Mouse (Mus musculus) bone marrow, adult 2 months (tissue): ENCODE data around the gene Snrnp48. TPM values are rescaled to one million over a fixed set of nuclear protein-coding genes. Genes with fewer than 3 reads are reported as not detected.

ENCODE experiments used
- H3K27ac ChIP-seq: fragments of 200-500 bp; 2 replicates; pipeline ENCODE4 v1.5.1; 2012; ENCODE audit warnings: low read depth, mild to moderate bottlenecking, control low read depth, inconsistent platforms, low read length; ENCODE audit not compliant: control insufficient read depth, poor library complexity, insufficient read depth
- H3K4me1 ChIP-seq: fragments of 200-500 bp; 2 replicates; pipeline ENCODE4 v1.6.1; 2011; ENCODE audit warnings: low read length; ENCODE audit not compliant: control insufficient read depth, insufficient read depth
- H3K4me3 ChIP-seq: fragments of 200-500 bp; replicated peaks from 2 replicates; pipeline ENCODE3; 2011; ENCODE audit warnings: mild to moderate bottlenecking, low read depth, low read length, control low read depth; ENCODE audit not compliant: control insufficient read depth
- CTCF ChIP-seq: fragments of 200-500 bp; IDR thresholded peaks from 2 replicates; pipeline ENCODE4 v1.5.1; 2011; ENCODE audit warnings: low read length, control low read depth; ENCODE audit not compliant: control insufficient read depth, insufficient read depth
- POLR2A ChIP-seq: fragments of 200-500 bp; IDR thresholded peaks from 2 replicates; pipeline ENCODE4 v1.6.1; 2011; ENCODE audit warnings: low read depth, mild to moderate bottlenecking, control low read depth, low read length, borderline replicate concordance; ENCODE audit not compliant: control insufficient read depth
- WGBS: fragments of 180-500 bp; shearing (Covaris S2); methylation state at CpG from one replicate; pipeline ENCODE4 v1.1.7; 2018; 5-methylcytosine and 5-hydroxymethylcytosine counted together
- polyA plus RNA-seq: library from polyadenylated mRNA; stranded (reverse); fragments of >200 nt; gene quantifications from 2 replicates; pipeline ENCODE4 v1.2.4, GENCODE M21; 2011; ENCODE audit warnings: low replicate concordance; ENCODE audit not compliant: missing spikeins, insufficient read depth, insufficient read length

Snrnp48 gene
- polyA plus RNA-seq, 1 experiment, result 65.1 TPM

GRCm38 (mm10) chr13:38234651-38235050, 29.9 kb downstream of the Snrnp48 start:
- Histone ChIP-seq H3K27ac (no peak overlapping the region), H3K4me1 (no peaks in the 10 kb centered on the region), H3K4me3 (no peak overlapping the region)
- WGBS, result 61% methylated on average over 5 of the region's 5 CpGs
- no peak for TF ChIP-seq POLR2A
- TF ChIP-seq CTCF, result no peak

DNA sequence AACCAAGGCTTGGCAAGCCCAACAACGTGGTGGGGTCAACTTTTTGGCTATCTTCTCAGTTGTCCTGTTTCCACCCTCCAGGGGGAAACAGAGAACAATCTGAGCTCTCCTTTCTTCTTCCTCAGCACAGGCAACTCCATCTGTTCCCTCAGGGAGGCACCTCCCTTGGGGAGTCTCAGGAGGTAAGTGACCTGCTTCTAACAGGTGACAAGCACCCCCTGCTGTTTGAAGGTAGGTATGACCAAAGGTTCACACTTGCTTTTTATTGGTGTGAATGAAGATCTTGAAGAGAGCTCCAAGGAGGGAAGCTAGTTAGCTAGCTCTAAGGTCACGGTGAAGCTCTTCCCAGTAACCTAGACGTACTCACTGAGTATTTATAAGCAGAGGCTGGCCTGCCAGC, 30.6 kb downstream of the Snrnp48 start:
- TF ChIP-seq POLR2A (no peak), CTCF (no peak)
- Histone ChIP-seq H3K4me3 (no peak overlapping the region), H3K27ac (no peak overlapping the region), H3K4me1 (no peaks in the 10 kb centered on the region)
- 73% methylated on average over 3 of the region's 3 CpGs for WGBS

- H3K27ac ChIP-seq, result no peak overlapping the region
- no peak overlapping the region for H3K4me3 ChIP-seq
- TF ChIP-seq CTCF (no peak), POLR2A (no peak)
- 73% methylated on average over 5 of the region's 5 CpGs for WGBS
- H3K4me1 ChIP-seq, result no peaks in the 10 kb centered on the region
Observed at GRCm38 (mm10) chr13:38248151-38248550, 43.4 kb downstream of the Snrnp48 start.

GRCm38 (mm10) chr13:38251226-38251625, 46.5 kb downstream of the Snrnp48 start:
- H3K4me3 ChIP-seq, result no peak overlapping the region
- WGBS, result 79% methylated on average over 3 of the region's 3 CpGs
- no peak overlapping the region for H3K27ac ChIP-seq
- H3K4me1 ChIP-seq, result no peaks in the 10 kb centered on the region
- TF ChIP-seq POLR2A (no peak), CTCF (no peak)

GRCm38 (mm10) chr13:38253696-38254095, 49.0 kb downstream of the Snrnp48 start:
- H3K4me1 ChIP-seq, result no peaks in the 10 kb centered on the region
- WGBS, result 87% methylated on average over 9 of the region's 9 CpGs
- H3K27ac ChIP-seq, result no peak overlapping the region
- TF ChIP-seq CTCF, result no peak
- no peak for TF ChIP-seq POLR2A
- H3K4me3 ChIP-seq, result no peak overlapping the region

GRCm38 (mm10) chr13:38258901-38259300, 54.2 kb downstream of the Snrnp48 start:
- no peaks in the 10 kb centered on the region for H3K4me1 ChIP-seq
- TF ChIP-seq CTCF, result no peak
- no peak for TF ChIP-seq POLR2A
- H3K27ac ChIP-seq, result no peak overlapping the region
- WGBS, result 67% methylated on average over 2 of the region's 2 CpGs
- no peak overlapping the region for H3K4me3 ChIP-seq

- TF ChIP-seq CTCF, result no peak
- no peak for TF ChIP-seq POLR2A
- 63% methylated on average over 8 of the region's 8 CpGs for WGBS
Observed at GRCm38 (mm10) chr13:38269055-38269692, 64.4 kb downstream of the Snrnp48 start.

DNA sequence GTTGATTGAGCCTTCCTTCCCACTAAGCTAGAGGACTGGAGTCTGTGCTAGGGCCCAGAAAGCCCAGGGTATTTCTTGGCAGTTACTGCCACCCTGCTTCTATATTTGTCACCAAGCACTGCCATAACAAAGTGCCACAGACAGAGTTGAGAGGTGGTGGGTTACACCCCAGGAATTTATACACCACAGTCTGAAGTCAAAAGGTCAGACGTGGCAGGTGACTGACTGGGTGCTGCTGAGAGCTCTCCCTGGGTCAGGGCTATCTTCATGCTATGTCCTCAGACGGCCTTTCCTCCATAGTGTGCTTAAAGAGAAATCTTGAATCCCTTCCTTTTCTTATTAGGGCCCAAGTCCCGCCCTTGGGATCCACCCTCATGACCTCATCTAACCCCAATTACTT, 67.9 kb downstream of the Snrnp48 start:
- 78% methylated on average over 3 of the region's 3 CpGs for WGBS
- Histone ChIP-seq H3K27ac (no peak overlapping the region), H3K4me3 (no peak overlapping the region), H3K4me1 (no peaks in the 10 kb centered on the region)
- TF ChIP-seq CTCF (no peak), POLR2A (no peak)

More at GRCm38 (mm10) chr13:38269055-38269692, 64.4 kb downstream of the Snrnp48 start:
- H3K4me3 ChIP-seq, result no peak overlapping the region
- no peaks in the 10 kb centered on the region for H3K4me1 ChIP-seq
- H3K27ac ChIP-seq, result no peak overlapping the region

Other genes starting within 250 kb of the Snrnp48 start
- gene Ssr1, start 210.7 kb upstream of the Snrnp48 start, polyA plus RNA-seq, result 43.0 and 56.0 TPM in 2 replicates
- gene Riok1, start 167.9 kb upstream of the Snrnp48 start, polyA plus RNA-seq, result 22.4 and 40.9 TPM in 2 replicates
- 0.70 and 0.74 TPM in 2 replicates for gene Cage1, start 167.9 kb upstream of the Snrnp48 start, polyA plus RNA-seq
- 0.25 TPM in 1 of 2 replicates, not detected in the other for gene Dsp, start 53.6 kb upstream of the Snrnp48 start, polyA plus RNA-seq
- 1.3 and 3.3 TPM in 2 replicates for gene Bmp6, start 140.2 kb downstream of the Snrnp48 start, polyA plus RNA-seq